Mouse (Mus musculus) cortical plate, adult 2 months (tissue): Measurements from ENCODE around the gene Ren1.

Experiments used
- CTCF ChIP-seq: fragments of 200-500 bp; IDR thresholded peaks from 2 replicates; pipeline ENCODE4 v1.5.1; 2011; ENCODE audit warnings: mild to moderate bottlenecking, control low read depth, low read length; ENCODE audit not compliant: insufficient read depth; ENCODE audit errors: extremely low read depth
- POLR2A ChIP-seq: fragments of 200-500 bp; IDR thresholded peaks from 2 replicates; pipeline ENCODE4 v1.6.1; 2011; ENCODE audit warnings: mild to moderate bottlenecking, low read length, control low read depth; ENCODE audit not compliant: insufficient read depth; ENCODE audit errors: extremely low read depth

DNA sequence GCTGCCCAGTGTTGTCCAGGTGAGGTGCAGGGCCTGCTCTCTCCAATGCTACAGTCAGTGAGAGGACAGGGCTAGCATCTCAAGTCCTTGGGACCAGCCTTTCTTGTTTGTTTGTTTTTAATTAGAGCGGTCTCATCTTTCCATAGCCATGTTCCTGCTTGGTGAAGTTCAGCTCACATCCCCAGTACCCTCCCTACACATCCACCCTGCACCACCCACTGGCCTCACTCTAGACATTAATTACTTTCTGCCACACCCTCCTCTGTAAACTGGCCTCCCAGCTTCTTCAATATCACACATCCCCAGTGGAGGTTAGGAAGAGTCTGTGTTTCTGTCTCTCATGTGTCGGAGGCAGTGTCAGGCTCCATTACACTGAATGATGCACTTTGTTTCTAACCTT is 6.0 kb upstream of the Ren1 start:
- TF ChIP-seq CTCF (no peak), POLR2A (no peak)
